Mouse (Mus musculus): ENCODE measurements around the gene Ctsf. TPM values are rescaled to one million over a fixed set of nuclear protein-coding genes. Genes with fewer than 3 reads are reported as not detected.
"Not testable (repeated sequence)": the region's sequence is repeated elsewhere in the genome, so short reads cannot be mapped to it uniquely, and the experiment has no call there.

The Ctsf gene
- polyA plus RNA-seq, 1 experiment from 2014 or later = 40.4 TPM

DNA sequence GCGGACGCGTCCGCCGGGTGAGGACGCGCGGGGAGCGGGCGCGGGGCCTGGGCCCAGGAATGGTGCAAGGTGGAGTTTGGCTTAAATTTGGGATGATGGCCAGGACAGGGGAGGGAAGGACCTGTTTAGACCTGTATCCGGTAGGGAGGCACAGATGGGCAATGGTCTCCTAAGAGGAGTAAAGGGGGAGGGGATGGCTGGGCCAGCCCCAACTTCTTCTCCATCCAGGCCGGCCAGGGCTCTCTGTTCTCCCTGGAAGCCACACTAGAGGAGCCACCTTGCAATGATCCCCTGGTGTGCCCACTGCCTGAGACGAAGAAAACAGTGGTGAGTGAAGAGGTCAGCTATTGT, 515 bp downstream of the Ctsf start:
- 2% methylated on average over 14 of the region's 14 CpGs for WGBS
- H3K9ac ChIP-seq = peak overlapping the region; percentile 79
- 0 out of 2 replicates have a peak, but pooled peaks have one; percentile 43 for ATAC-seq (ENCODE audit: insufficient number of reproducible peaks, insufficient read depth, low FRiP score, low TSS enrichment, low read depth)
- peak overlapping the region; percentile 57 for H3K4me3 ChIP-seq
- H3K27ac ChIP-seq = no peak overlapping the region; the same call in 1 of the 2 replicates
- H3K4me2 ChIP-seq = peak overlapping the region; percentile 96
- no peaks in the 10 kb centered on the region for H3K9me3 ChIP-seq
- H3K36me3 ChIP-seq = peaks cover 7% of the 10 kb centered on the region
- peaks cover 4% of the 10 kb centered on the region for H3K4me1 ChIP-seq
- 0 out of 2 replicates have a peak, but pooled peaks cover 2% of the 10 kb centered on the region for H3K27me3 ChIP-seq

DNA sequence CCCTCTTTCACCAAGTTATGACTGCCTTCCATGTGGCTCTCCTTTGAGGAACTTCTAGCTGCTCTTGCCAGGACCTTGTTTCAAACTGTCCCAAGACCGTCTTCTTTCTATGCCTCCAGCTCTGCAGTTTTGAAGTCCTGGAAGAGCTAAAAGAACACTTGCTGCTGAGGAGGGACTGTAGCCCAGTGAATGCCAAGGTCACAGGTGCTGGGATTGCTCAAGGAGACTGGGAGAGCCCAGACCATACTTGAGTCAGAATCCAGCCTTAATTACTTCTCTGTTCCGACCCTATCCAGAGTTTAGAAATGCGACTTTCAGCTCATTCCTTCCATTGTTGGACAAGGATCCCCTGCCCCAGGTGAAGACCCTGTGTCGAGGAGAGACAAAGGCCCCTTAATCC, 1.0 kb downstream of the Ctsf start:
- Histone ChIP-seq H3K9me3 (no peaks in the 10 kb centered on the region), H3K4me2 (peak overlapping the region; percentile 96), H3K27me3 (0 out of 2 replicates have a peak, but pooled peaks cover 2% of the 10 kb centered on the region), H3K36me3 (peaks cover 8% of the 10 kb centered on the region), H3K27ac (no peak overlapping the region), H3K4me3 (peak overlapping the region; percentile 57), H3K4me1 (peaks cover 4% of the 10 kb centered on the region), H3K9ac (peak overlapping the region; percentile 79; the same call in 1 of the 2 replicates)
- no peak for ATAC-seq (ENCODE audit: insufficient number of reproducible peaks, insufficient read depth, low FRiP score, low TSS enrichment, low read depth)
- WGBS = 70% methylated on average over 4 of the region's 4 CpGs

DNA sequence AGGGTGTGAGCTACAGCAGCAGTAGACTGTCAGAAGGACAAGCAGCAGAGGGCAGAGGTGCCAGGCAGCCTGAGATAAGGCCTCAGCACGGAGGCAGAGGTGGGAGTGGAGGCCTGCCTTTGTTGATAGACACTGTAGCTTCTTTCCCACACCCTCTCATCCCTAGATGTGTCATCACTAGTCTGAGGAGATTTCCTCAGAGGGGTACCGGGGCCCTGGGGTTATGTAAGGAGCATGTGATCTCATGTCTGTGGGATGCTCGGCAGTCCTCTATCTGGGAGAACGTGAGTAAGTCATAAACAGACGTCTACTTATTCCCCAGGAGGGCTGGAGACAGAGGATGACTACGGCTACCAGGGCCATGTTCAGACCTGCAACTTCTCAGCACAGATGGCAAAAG, 4.2 kb downstream of the Ctsf start:
- Histone ChIP-seq H3K9ac (no peak overlapping the region), H3K27ac (no peak overlapping the region), H3K27me3 (peaks cover 2% of the 10 kb centered on the region; the same call in 1 of the 2 replicates), H3K4me1 (peaks cover 4% of the 10 kb centered on the region), H3K4me3 (no peak overlapping the region), H3K36me3 (peaks cover 11% of the 10 kb centered on the region), H3K9me3 (no peaks in the 10 kb centered on the region), H3K4me2 (no peak overlapping the region)
- no peak for ATAC-seq (ENCODE audit: insufficient number of reproducible peaks, insufficient read depth, low FRiP score, low TSS enrichment, low read depth)
- 72% methylated on average over 6 of the region's 6 CpGs for WGBS

DNA sequence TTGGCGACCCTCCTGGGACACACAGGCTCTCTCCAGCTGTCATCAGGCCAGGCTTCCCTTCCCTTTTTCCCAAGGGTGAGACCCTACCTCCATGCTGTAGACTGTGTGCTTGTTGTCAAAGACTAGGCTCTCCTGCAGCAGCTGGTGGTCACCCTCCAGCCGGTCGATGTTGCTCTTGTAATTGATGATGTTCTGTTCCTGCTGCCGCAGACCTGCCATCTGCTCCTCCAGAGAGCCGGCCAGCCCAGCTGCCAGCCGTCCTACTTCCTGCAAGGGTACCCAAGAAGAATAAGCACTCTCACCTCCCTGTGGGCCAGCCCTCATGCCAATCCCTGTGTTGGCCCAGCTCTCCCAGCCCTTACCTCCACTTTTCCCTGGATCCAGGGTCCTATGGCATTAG, 8.1 kb downstream of the Ctsf start:
- Histone ChIP-seq H3K36me3 (peaks cover 11% of the 10 kb centered on the region), H3K4me3 (no peak overlapping the region), H3K9me3 (no peaks in the 10 kb centered on the region), H3K9ac (no peak overlapping the region), H3K4me1 (peaks cover 6% of the 10 kb centered on the region; the same call in 1 of the 2 replicates), H3K4me2 (no peak overlapping the region), H3K27ac (no peak overlapping the region), H3K27me3 (peaks cover 21% of the 10 kb centered on the region)
- no peak for ATAC-seq (ENCODE audit: insufficient number of reproducible peaks, insufficient read depth, low FRiP score, low TSS enrichment, low read depth)
- WGBS = 83% methylated on average over 6 of the region's 6 CpGs

DNA sequence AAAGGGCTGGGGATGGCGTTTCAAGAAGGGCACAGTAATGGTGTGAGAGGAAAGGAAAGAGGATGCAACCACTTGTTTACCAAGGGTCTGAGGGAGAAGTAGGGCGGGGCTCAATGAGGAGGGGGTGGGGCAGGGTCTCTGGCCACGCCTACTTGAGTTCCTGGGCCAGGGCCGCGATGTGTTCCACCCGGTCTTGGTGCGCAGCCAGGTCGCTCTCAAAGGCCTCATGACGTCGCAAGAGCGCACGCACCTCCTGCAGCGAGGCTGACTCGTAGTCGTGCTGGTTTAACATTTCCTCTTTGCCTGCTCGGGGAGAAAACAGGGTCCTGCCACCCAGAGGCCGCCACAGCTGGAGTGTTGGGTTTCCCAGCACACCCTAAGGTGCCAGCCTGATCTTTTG, 10.2 kb downstream of the Ctsf start:
- no peak overlapping the region for H3K27ac ChIP-seq
- H3K4me2 ChIP-seq = peak overlapping the region; percentile 41
- H3K4me3 ChIP-seq = peak overlapping the region; percentile 14; the same call in 1 of the 2 replicates
- H3K27me3 ChIP-seq = peaks cover 21% of the 10 kb centered on the region
- H3K4me1 ChIP-seq = peaks cover 6% of the 10 kb centered on the region; the same call in 1 of the 2 replicates
- H3K36me3 ChIP-seq = peaks cover 7% of the 10 kb centered on the region
- peak overlapping the region; percentile 47; the same call in 1 of the 2 replicates for H3K9ac ChIP-seq
- WGBS = 7% methylated on average over 17 of the region's 17 CpGs
- no peak for ATAC-seq (ENCODE audit: insufficient number of reproducible peaks, insufficient read depth, low FRiP score, low TSS enrichment, low read depth)
- no peaks in the 10 kb centered on the region for H3K9me3 ChIP-seq

DNA sequence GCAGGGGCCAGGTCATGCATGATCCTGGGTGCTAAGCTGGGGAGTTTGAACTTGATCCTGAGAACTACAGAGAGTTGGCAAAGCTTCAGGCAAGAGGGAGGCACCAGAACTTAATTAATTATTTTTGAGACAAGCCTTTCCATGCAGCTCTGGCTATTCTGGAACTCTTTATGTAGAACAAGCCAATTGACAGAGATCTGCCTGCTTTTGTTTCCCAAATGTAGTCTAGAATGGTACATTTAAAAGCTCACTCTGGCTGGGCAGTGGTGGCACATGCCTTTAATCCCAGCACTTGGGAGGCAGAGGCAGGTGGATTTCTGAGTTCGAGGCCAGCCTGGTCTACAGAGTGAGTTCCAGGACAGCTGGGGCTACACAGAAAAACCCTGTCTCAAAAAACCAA, 19.7 kb downstream of the Ctsf start:
- WGBS = 88% methylated on average over 1 of the region's 1 CpGs
- H3K27me3 ChIP-seq; H3K4me3 ChIP-seq; H3K9me3 ChIP-seq; H3K36me3 ChIP-seq; H3K4me2 ChIP-seq; H3K27ac ChIP-seq; ATAC-seq (ENCODE audit: insufficient number of reproducible peaks, insufficient read depth, low FRiP score, low TSS enrichment, low read depth); H3K9ac ChIP-seq: not testable (repeated sequence)
- H3K4me1 ChIP-seq = peaks cover 16% of the 10 kb centered on the region

DNA sequence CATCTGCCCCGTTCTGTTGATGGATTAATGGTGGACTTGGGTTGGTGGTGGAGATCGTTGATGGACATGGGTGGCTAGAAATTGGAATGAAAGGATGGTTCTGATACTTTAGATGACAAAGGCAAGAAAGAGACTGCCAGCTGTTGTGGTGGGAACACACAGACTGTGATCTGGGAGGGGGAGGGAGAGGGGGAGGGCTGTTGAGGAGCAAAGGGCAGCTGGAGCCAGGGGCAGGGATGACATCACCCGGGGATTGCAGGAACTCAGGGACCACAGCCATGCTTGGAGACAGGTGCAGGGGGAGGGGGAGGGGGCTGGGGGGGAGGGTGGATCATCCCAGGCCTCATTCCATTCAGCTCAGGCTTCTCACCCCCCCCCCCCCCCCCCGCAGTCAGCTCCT, 21.3 kb downstream of the Ctsf start:
- peaks cover 4% of the 10 kb centered on the region; the same call in 1 of the 2 replicates for H3K27me3 ChIP-seq
- no peaks in the 10 kb centered on the region for H3K9me3 ChIP-seq
- 59% methylated on average over 4 of the region's 4 CpGs for WGBS
- peaks cover 16% of the 10 kb centered on the region for H3K4me1 ChIP-seq
- H3K9ac ChIP-seq = no peak overlapping the region
- no peak for ATAC-seq (ENCODE audit: insufficient number of reproducible peaks, insufficient read depth, low FRiP score, low TSS enrichment, low read depth)
- no peaks in the 10 kb centered on the region for H3K36me3 ChIP-seq
- no peak overlapping the region for H3K4me3 ChIP-seq
- no peak overlapping the region for H3K27ac ChIP-seq
- no peak overlapping the region for H3K4me2 ChIP-seq

DNA sequence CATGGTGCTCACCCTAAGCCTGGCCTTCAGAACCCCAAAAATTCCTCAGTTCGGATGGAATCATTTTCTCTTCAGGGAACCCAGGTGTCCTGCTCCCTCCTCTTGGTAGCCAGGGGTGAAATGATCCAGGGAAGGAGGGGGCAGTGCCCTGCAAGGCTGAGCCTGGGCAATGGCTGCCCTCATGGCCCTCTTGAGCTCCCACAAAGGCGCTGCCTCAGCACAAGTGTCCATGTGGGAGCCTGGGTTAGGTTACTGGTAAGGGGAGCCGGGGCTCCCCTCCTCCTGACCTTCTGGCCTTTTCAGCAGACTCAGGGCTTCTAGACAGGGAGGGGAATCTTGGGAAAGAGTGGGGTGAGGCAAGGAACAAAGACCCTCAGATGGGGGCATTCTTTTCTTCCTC, 21.8 kb downstream of the Ctsf start:
- H3K27ac ChIP-seq = no peak overlapping the region

DNA sequence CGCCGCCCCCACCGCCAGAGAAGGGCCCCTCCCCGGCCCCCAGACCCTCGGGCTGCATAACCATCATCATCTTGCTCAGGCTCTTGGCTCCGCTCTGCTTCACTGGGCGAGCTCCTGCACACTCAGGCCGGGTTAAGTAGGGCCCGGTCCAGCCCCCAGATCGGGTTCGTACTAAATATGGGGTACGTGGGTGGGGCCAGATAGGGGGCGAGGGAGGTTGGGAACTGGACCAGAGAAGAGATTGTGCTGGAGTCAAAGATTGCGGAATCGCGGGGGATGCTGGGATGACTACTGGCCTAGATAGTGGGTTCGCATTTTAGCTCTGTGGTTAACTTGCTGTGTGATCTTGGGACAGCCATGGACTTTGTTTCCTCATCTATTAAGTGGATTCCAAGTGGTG, 22.9 kb downstream of the Ctsf start, which contains the start of gene Actn3:
TSS of gene Actn3 (minus strand) at position 125 of the 400 bp plus-strand sequence.
- H3K27ac ChIP-seq = peak within 1 kb of the TSS; percentile 75
- WGBS = 2% methylated on average over 17 of the region's 17 CpGs
- H3K9ac ChIP-seq = peak within 1 kb of the TSS; percentile 89
- peak within 1 kb of the TSS; percentile 89 for H3K4me2 ChIP-seq
- peaks cover 16% of the 10 kb centered on the region for H3K4me1 ChIP-seq
- H3K9me3 ChIP-seq = no peaks in the 10 kb centered on the region
- ATAC-seq (ENCODE audit: insufficient number of reproducible peaks, insufficient read depth, low FRiP score, low TSS enrichment, low read depth) = no peak
- no peaks in the 10 kb centered on the region for H3K36me3 ChIP-seq
- H3K4me3 ChIP-seq = peak within 1 kb of the TSS; percentile 94
- H3K27me3 ChIP-seq = peaks cover 4% of the 10 kb centered on the region; the same call in 1 of the 2 replicates

More for the DNA sequence above, 21.8 kb downstream of the Ctsf start:
- peaks cover 4% of the 10 kb centered on the region; the same call in 1 of the 2 replicates for H3K27me3 ChIP-seq
- H3K4me2 ChIP-seq = peak overlapping the region; percentile 9; the same call in 1 of the 2 replicates
- H3K9me3 ChIP-seq = no peaks in the 10 kb centered on the region
- H3K9ac ChIP-seq = no peak overlapping the region
- WGBS = 39% methylated on average over 3 of the region's 3 CpGs
- no peaks in the 10 kb centered on the region for H3K36me3 ChIP-seq
- no peak for ATAC-seq (ENCODE audit: insufficient number of reproducible peaks, insufficient read depth, low FRiP score, low TSS enrichment, low read depth)
- no peak overlapping the region for H3K4me3 ChIP-seq
- peaks cover 16% of the 10 kb centered on the region for H3K4me1 ChIP-seq

DNA sequence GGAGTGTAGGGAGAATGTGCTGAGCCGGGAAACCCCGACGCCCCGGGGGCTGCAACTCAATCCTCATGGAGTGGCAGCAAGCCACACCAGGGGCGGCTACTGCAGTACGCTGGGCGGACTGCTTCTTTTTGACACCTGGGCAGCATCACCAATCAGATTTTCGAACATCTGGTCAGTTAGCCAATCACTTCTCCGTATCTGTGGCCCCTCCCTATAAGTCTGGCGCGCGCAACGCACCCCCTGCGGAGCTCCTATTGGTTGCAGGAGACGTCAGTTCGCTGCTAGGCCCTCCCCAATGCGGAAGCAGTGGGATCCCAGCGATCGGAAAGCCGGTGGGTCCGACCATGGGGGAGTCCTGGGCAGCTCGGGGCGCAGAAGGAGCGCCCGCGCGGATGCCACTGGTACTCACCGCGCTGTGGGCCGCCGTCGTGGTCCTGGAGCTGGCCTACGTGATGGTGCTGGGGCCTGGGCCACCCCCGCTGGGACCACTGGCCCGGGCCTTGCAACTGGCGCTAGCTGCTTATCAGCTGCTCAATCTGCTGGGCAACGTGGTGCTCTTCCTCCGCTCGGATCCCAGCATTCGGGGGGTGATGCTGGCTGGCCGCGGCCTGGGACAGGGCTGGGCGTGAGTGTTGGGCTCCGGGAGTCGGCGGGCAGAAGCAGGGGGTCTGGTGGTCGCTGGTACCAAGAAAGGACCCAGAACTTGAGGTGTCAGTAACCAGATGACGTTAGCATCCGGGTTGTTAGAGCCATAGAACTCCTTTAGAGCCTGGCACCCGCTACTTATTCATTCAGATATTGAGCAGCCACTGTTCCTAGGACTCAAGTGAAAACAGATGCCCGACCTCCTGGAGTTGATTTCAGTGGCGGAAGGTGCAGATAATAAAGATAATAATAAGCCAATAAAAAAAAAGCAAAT, 23.7 kb downstream of the Ctsf start, which contains the start of gene Zdhhc24:
TSS of gene Zdhhc24 (plus strand) at position 264 of the 919 bp plus-strand sequence.
- peak within 1 kb of the TSS; percentile 89 for H3K9ac ChIP-seq
- H3K4me3 ChIP-seq = peak within 1 kb of the TSS; percentile 94
- H3K27me3 ChIP-seq = peaks cover 4% of the 10 kb centered on the region; the same call in 1 of the 2 replicates
- ATAC-seq (ENCODE audit: insufficient number of reproducible peaks, insufficient read depth, low FRiP score, low TSS enrichment, low read depth) = peak; percentile 95
- H3K4me2 ChIP-seq = peak within 1 kb of the TSS; percentile 89
- WGBS = under 1% methylated on average over 52 of the region's 52 CpGs
- peaks cover 16% of the 10 kb centered on the region for H3K4me1 ChIP-seq
- peak within 1 kb of the TSS; percentile 75 for H3K27ac ChIP-seq
- H3K36me3 ChIP-seq = 0 out of 2 replicates have a peak, but pooled peaks cover 4% of the 10 kb centered on the region
- no peaks in the 10 kb centered on the region for H3K9me3 ChIP-seq

DNA sequence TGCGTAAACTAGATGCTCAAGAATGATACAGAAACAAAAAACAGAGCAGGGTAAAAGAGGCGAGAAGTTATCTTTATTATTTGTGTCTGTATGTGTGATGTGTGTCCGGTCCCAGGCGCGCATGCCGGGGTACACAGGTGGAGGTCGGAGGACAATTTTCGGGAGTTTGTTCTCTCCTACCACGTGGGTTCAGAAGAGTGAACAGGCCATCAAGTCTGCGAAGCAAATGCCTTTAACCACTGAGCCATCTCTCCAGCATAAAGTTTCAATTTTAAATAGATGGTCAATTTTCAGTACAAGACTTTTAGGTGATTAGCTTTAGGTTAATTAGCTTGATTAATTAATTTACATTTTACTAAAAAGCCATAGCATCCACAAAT, 24.4 kb downstream of the Ctsf start:
- peak overlapping the region; percentile 89 for H3K9ac ChIP-seq

More for the DNA sequence above, 24.4 kb downstream of the Ctsf start:
- peaks cover 9% of the 10 kb centered on the region; the same call in 1 of the 2 replicates for H3K36me3 ChIP-seq
- ATAC-seq (ENCODE audit: insufficient number of reproducible peaks, insufficient read depth, low FRiP score, low TSS enrichment, low read depth) = no peak
- H3K4me3 ChIP-seq = peak overlapping the region; percentile 94
- peaks cover 4% of the 10 kb centered on the region; the same call in 1 of the 2 replicates for H3K27me3 ChIP-seq
- H3K4me2 ChIP-seq = peak overlapping the region; percentile 89
- H3K27ac ChIP-seq = no peak overlapping the region
- peaks cover 16% of the 10 kb centered on the region for H3K4me1 ChIP-seq
- 38% methylated on average over 10 of the region's 10 CpGs for WGBS
- no peaks in the 10 kb centered on the region for H3K9me3 ChIP-seq
